8 mouse cellular contexts compared by ENCODE assay signal in genomic region chr1:171195887-171196397, GRCm38 (mm10). TPM values are rescaled to one million over a fixed set of nuclear protein-coding genes. Genes with fewer than 3 reads are reported as not detected.
A peak's percentile ranks its signal among the peaks of the same experiment; 100 is the strongest.
DNase-seq lines count a peak whose midpoint lies in the region; ATAC-seq lines count a peak whose summit lies in the region.

TSS of gene Pcp4l1 (minus strand) at chr1:171196268.

- H3K9ac ChIP-seq in hindbrain, embryonic 12.5 days: peak within 1 kb of the TSS; percentile 54
- H3K9ac ChIP-seq in lung, embryonic 16.5 days (ENCODE audit: low read length): peak within 1 kb of the TSS; percentile 46

- H3K27me3 ChIP-seq in hindbrain, embryonic 12.5 days: peaks cover 53% of the 10 kb centered on the region
- H3K27me3 ChIP-seq in lung, embryonic 16.5 days (ENCODE audit: control insufficient read depth, insufficient read depth, low read depth, low read length): peaks cover 53% of the 10 kb centered on the region

- ATAC-seq in hindbrain, embryonic 12.5 days (ENCODE audit: low FRiP score): peak; percentile 59
- ATAC-seq in lung, embryonic 16.5 days (ENCODE audit: low read depth): peak; percentile 95

- peaks cover 35% of the 10 kb centered on the region for H3K4me1 ChIP-seq in hindbrain, embryonic 12.5 days
- peaks cover 11% of the 10 kb centered on the region for H3K4me1 ChIP-seq in lung, embryonic 16.5 days (replicated peaks; ENCODE audit: control insufficient read depth, insufficient read depth, low read length)

- DNase-seq in R1 (ENCODE audit: low read depth, low spot score): peak; percentile 84
- DNase-seq in cerebellum, adult 9-10 months: peak; percentile 34
- DNase-seq in frontal cortex, postnatal 36 days (ENCODE audit: low spot score in 2 of 2): peak; percentile 57 to 58
- DNase-seq in layer of hippocampus, postnatal 25 days (ENCODE audit: extremely low spot score in 1 of 2, low spot score in 1 of 2): peak in 1 of 2 experiments; percentile 24
- peak; percentile 49 for DNase-seq in retina, adult 2 months (ENCODE audit: low read depth, low spot score)
- no peak for DNase-seq in thymus, adult 18-20 months

- H3K9me3 ChIP-seq in hindbrain, embryonic 12.5 days (replicated peaks): no peaks in the 10 kb centered on the region
- no peaks in the 10 kb centered on the region for H3K9me3 ChIP-seq in lung, embryonic 16.5 days (ENCODE audit: control insufficient read depth, low read length)

- no peak within 1 kb of the TSS for H3K27ac ChIP-seq in hindbrain, embryonic 12.5 days
- no peak within 1 kb of the TSS for H3K27ac ChIP-seq in lung, embryonic 16.5 days (ENCODE audit: low read length)

- H3K36me3 ChIP-seq in hindbrain, embryonic 12.5 days: no peaks in the 10 kb centered on the region
- no peaks in the 10 kb centered on the region for H3K36me3 ChIP-seq in lung, embryonic 16.5 days (ENCODE audit: control insufficient read depth, insufficient read depth, low read length)

- WGBS in hindbrain, embryonic 12.5 days: under 1% methylated on average over 33 of the region's 33 CpGs
- WGBS in lung, embryonic 16.5 days: under 1% methylated on average over 33 of the region's 33 CpGs

- peak within 1 kb of the TSS; percentile 50 for H3K4me3 ChIP-seq in hindbrain, embryonic 12.5 days
- peak within 1 kb of the TSS; percentile 51 for H3K4me3 ChIP-seq in lung, embryonic 16.5 days (ENCODE audit: low read length)

- H3K4me2 ChIP-seq in hindbrain, embryonic 12.5 days (replicated peaks): peak within 1 kb of the TSS; percentile 92
- peak within 1 kb of the TSS; percentile 86 for H3K4me2 ChIP-seq in lung, embryonic 16.5 days (ENCODE audit: low read depth, low read length)

RNA-seq across cellular contexts. Expression of gene Pcp4l1, which starts in this region (rescaled TPM):
- 22.8 and 28.7 TPM in 2 replicates for polyA plus RNA-seq in hindbrain, embryonic 12.5 days (2016; fragmentation: Nextera tagmentation; extraction: Ambion mirVana)
- 10 to 100 TPM; 42.1 to 43.6 TPM for total RNA-seq in layer of hippocampus, postnatal 25 days (2021)
- 6.6 and 7.2 TPM in 2 replicates for polyA plus RNA-seq in lung, embryonic 16.5 days (2015; fragmentation: Nextera tagmentation; extraction: Ambion mirVana)

Comparison
In these comparisons a context has a peak if more than half of its experiments do, and no peak if none do; other contexts are left out.
1. DNase-seq: peak in R1 (single experiment), cerebellum, adult 9-10 months (single experiment), frontal cortex, postnatal 36 days (2 of 2) and retina, adult 2 months (single experiment); none in thymus, adult 18-20 months (0 of 2).